27 mouse cellular contexts compared by ENCODE assay signal in the genomic region with DNA sequence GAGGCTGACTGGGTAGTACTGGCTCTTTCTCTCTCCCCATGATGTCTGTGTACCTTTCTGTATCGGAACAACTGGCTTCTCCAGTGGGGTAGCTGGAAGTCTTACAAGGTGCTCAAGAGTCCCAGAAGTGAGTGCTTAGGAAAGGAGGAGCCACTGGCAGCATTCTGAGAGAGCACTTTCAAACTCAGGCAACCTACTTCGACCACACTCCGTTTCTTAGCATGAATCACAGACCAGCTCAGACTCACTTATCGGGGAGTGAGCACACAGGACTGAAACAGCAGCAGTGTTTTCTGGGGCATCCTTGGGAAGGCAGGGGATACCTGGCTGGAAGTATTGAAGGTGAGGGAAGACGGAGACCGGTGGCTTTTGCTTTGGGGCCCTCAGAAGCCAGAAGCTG. TPM values are rescaled to one million over a fixed set of nuclear protein-coding genes. Genes with fewer than 3 reads are reported as not detected.
"Had no signal": no experiment of that assay in that cellular context is flagged by ENCODE, and none has a peak within 500 bp of the region (broad histone marks: within the 10 kb centered on the region; RNA-seq: fewer than 3 reads in every experiment).

No protein-coding gene starts in this region.

- H3K27me3 ChIP-seq: heart, embryonic 13.5 days; heart, embryonic 15.5 days; hindbrain, embryonic 13.5 days; hindbrain, embryonic 15.5 days; limb, embryonic 12.5 days; liver, embryonic 13.5 days had no signal

- H3K4me1 ChIP-seq: heart, embryonic 13.5 days; heart, embryonic 15.5 days; hindbrain, embryonic 13.5 days; hindbrain, embryonic 15.5 days; limb, embryonic 10.5 days; limb, embryonic 12.5 days had no signal

- ATAC-seq: hindbrain, postnatal 0 days; intestine, embryonic 16.5 days had no signal

- H3K9me3 ChIP-seq: heart, embryonic 13.5 days; heart, embryonic 15.5 days; hindbrain, embryonic 13.5 days; hindbrain, embryonic 15.5 days; limb, embryonic 10.5 days; liver, embryonic 13.5 days had no signal

- H3K27ac ChIP-seq: heart, adult 2 months; heart, embryonic 13.5 days; heart, embryonic 15.5 days; hindbrain, embryonic 13.5 days; hindbrain, embryonic 15.5 days; hindbrain, postnatal 0 days; layer of hippocampus, adult 2 months; left cerebral cortex, adult 2 months; limb, embryonic 10.5 days; limb, embryonic 12.5 days; liver, embryonic 13.5 days had no signal

- H3K36me3 ChIP-seq: heart, embryonic 13.5 days; heart, embryonic 15.5 days; hindbrain, embryonic 13.5 days; hindbrain, embryonic 15.5 days; limb, embryonic 12.5 days; liver, embryonic 13.5 days had no signal

- H3K9ac ChIP-seq: heart, embryonic 13.5 days; heart, embryonic 15.5 days; hindbrain, embryonic 13.5 days; hindbrain, embryonic 15.5 days; limb, embryonic 12.5 days; liver, embryonic 13.5 days had no signal

- H3K4me3 ChIP-seq: heart, adult 2 months; heart, embryonic 13.5 days; heart, embryonic 15.5 days; hindbrain, embryonic 13.5 days; hindbrain, embryonic 15.5 days; layer of hippocampus, adult 2 months; left cerebral cortex, adult 2 months; limb, embryonic 10.5 days; limb, embryonic 12.5 days; liver, embryonic 13.5 days had no signal

- DNase-seq: gastrocnemius, postnatal 10 days; gastrocnemius, postnatal 25 days; heart, adult 11 months; heart, adult 2 months; heart, postnatal 14 days; heart, postnatal 36 days; kidney, adult 11 months; kidney, adult 2 months; kidney, adult 9 months; kidney, postnatal 10 days; kidney, postnatal 25 days; kidney, postnatal 4 days; liver; liver, embryonic 13.5 days had no signal

- H3K4me2 ChIP-seq: heart, embryonic 11.5 days; heart, embryonic 13.5 days; heart, embryonic 15.5 days; hindbrain, embryonic 13.5 days; hindbrain, embryonic 15.5 days; limb, embryonic 12.5 days; liver, embryonic 11.5 days; liver, embryonic 13.5 days had no signal

RNA-seq across cellular contexts. Expression of gene Haao, which starts 31.9 kb away (rescaled TPM):
- polyA plus RNA-seq: hindbrain, embryonic 11.5 days had no signal
